Mouse (Mus musculus) thymus, postnatal 36 days (tissue): ENCODE results near the gene Clip3.
A peak's percentile ranks its signal among the peaks of the same experiment; 100 is the strongest.

Experiments
- DNase-seq, 2 experiments: peaks; one replicate each; pipeline ENCODE4 v3.0.0; 2022; ENCODE audit warnings: mixed read lengths in 2 of 2

Gene Clip3

DNA sequence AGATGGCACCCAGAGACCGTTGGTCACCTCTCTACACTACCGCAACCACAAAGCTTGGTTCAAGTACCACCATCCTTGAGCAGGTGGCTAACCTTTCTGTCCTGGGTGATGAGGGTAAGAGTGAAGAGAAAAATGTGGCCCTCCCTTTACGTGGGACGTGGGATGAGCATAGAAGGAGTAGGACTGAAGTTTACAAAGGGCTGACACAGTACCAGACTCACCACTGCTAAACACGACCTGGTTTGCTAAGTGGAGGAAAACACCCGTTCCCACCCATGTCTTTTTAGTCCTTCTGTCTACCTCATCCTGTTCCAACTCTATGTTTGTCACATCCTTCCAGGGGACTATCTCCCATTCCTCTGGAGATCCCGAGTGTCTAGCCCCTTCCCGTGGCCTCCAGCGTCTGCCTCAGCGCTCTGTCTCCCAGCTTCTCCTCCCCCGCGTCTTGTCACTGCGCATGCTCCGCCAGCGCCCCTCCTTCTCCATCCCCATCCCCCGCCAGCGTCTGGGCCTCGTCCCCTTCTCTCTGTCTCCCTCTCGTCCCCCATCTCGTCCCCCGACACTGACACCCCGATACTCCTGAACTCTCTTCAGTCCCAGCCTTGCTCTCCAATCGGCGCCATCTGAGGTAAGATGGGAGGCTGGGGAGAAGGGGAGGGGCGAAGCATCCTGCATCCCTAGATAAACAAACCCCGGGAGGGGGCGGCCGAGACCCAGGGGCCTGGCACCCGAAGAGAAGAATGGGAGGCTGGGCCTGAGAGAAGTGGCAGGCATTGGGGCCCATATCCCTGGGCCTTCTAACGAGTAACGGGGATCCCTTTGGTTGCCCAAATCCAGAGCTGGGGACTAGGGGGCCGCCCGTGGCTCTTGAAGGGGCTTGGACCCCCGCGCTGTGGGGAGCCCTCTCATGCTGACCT, at the start of gene Clip3:
Gene Clip3, plus strand, starts transcription at position 514 of the 917 bp plus-strand sequence.
- DNase-seq: peak; percentile 35 to 51

DNA sequence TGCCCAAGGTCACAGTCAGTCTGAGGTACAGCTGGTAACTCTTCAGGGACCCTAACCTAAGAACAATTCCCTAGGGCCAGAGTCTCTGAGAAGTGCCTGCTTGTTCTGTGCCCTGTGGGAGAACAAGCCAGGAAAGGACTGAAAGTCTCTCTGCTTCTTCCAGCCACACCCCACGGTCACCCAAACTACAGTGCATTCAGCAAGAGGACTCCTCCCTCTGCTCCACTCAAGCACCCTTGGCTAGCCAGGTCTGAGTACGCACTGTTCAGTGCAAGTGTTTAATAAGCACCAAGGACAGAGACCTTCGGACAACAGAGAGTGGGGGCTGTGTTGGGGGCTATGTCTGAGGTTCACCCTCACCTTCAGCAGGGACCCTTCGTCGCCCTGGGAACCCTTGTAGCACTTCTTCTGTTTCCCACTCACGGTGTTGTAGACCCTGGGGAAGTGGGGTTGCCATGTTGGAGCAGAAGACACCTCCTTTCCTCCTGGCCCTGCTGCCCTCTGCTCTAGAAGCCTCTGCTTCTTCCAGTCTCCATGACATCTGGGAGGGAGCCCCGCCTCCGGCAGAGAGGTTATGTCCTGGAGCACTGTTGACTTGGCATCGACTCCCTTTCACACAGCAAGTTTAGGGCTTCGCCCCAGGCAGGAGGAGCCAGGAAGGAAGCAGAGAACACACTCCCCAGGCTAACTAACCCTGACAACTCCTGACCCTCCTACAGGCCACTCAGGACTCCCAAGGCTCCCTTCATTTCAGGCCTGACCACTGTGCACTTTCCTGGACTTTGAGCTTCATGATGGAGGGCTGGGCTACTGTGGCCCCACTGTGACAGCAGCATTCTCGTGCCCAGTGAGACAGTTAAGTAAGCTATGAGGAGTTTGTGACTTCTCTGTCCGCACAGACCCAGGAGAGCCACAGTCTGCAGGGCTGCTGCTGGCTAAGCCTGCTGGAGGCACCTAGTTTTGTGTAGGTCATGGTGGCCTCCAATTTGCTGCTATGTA, 39.3 kb upstream of the Clip3 start:
- no peak for DNase-seq

DNA sequence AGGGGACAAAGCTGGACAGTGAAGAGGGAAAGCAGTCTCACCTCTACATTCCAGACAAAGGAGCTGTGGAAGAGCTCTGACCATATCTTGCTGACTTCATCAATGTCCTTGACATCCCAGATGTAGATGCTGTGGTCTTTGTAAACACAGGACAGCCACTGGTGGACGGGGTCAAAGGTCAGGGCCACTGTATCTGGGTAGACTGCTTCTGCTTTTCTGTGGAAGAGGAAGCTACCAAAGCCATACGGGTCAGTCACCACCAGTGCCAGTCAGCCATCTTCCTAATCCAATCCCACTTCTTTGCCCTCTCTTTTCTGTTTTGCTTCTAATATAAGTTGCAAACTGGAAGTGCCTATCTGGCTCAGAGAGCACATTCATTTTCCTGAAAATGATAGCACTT, 26.5 kb upstream of the Clip3 start:
- no peak for DNase-seq

DNA sequence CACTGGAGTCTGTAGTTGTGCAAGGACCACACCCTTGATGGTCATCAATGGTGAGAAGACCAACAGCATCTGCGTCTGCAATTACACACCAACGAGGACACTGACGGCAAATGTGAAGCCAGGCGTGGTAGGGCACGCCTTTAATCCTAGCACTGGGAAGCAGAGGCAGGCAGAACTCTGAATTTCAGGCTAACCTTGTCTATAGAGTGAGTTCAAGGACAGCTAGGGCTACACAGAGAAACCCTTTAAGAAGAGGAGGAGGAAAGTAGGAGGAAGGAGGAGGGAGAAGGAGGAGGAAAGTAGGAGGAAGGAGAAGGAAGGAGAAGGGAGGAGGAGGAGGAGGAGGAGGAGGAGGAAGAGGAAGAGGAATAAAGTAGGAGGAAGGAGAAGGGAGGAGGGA, 26.0 kb upstream of the Clip3 start:
- no peak for DNase-seq

DNA sequence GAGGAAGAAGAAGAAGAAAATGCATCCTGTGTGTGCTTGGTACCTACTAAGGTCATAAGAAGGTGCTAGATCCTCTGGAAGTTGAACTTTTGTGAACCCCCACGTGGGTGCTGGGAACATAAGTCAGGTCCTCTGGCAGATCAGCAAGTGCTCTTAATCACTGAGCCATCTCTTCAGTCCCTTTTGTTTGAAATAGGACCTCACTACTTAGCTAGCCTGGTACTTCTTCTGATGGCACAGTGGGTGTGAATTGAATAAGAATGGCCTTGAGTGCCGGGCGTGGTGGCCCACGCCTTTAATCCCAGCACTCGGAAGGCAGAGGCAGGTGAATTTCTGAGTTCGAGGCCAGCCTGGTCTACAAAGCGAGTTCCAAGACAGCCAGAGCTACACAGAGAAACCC, 25.6 kb upstream of the Clip3 start:
- no peak for DNase-seq

DNA sequence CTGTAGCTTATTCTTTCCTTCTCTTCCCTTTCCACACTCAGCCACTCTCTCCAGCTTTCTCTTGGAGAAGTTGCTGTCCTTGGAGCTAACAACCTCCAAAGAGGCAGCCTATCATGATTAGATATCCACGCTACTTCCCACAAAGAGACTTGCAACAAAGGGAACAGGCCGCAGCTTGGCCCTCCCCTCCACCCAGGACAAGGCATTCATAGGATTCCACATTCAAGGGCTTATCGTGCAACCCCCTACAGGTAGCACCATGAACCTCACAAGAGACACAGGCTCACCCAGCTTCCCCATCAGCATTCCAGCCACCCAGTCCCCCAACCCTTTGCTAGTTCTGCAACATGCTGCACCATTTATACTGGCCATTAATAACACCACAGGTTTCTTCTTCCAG, 24.7 kb upstream of the Clip3 start:
- DNase-seq: no peak

DNA sequence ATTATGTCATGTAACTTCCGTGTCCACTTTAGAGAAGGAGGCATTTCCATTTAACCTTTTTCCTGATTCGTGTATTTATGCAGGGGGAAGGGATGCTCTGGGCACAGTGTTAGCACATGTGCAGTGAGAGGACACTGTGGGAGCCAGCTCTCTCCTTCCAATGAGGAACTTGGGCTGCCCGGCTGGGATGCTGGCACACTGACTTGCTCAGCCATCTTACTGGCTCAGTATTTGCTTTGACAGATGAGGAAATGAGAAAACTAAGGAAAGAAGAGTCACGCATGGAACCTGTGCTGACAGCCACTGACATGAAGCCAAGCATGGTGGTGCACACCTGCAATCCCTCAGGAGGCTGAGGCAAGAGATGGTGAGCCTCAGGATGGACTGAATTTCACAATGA, 21.9 kb upstream of the Clip3 start:
- DNase-seq: no peak

DNA sequence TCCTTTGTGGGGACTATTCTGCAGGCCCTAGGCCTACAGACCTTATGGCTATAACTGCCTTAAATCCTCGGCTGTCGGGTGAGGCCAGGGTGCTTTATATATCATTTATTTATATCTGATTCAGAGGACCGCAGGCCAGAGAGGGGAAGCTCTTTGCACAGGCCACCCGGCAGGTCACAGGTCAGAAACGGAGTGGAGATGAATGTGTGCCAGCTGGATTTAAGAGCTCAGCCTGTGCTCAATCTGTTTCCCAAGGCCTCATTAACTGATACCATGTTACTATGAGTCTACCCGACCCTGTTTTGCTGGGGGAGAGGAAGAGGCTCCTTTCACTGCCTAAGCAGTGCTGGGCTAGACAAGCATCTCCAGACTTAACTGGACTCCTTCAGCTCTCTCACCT, 17.1 kb upstream of the Clip3 start:
- DNase-seq: no peak

DNA sequence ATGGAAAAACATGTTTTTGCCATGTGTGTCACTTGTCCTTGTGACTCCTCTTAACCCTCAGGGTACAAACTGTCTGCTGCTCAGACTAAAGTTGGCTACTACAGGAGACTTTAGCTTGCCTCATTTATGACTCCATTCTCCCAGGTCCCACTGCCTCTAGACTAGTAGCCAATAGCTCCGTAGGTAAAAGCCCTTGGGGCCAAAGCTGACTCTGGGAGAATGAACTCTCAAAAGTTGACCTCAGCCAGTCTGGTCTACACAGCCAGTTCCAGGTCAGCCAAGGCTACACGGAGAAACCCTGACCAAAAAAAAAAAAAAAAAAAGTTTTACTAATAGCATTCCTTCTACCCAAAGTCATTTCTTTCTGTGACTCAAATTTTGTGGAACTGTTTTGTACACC, 12.6 kb upstream of the Clip3 start:
- DNase-seq: no peak

DNA sequence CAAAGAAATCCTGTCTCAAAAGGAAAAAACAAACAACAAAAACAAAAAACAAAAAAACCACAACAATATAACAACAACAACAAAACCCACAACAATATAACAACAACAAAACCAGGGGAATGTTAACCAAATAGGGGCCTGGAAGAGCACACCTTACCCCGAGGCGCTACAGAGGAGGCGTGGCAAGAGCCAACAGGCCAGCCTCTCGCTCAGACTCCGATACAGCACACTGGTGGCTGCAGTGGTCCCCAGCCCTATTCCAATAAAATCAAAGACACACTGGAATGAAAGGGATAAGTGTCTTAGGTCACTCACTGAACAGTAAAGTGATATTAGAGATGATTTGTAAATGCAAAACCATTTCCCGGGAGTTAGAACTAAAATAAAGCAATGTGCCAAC, 12.0 kb upstream of the Clip3 start:
- no peak for DNase-seq

DNA sequence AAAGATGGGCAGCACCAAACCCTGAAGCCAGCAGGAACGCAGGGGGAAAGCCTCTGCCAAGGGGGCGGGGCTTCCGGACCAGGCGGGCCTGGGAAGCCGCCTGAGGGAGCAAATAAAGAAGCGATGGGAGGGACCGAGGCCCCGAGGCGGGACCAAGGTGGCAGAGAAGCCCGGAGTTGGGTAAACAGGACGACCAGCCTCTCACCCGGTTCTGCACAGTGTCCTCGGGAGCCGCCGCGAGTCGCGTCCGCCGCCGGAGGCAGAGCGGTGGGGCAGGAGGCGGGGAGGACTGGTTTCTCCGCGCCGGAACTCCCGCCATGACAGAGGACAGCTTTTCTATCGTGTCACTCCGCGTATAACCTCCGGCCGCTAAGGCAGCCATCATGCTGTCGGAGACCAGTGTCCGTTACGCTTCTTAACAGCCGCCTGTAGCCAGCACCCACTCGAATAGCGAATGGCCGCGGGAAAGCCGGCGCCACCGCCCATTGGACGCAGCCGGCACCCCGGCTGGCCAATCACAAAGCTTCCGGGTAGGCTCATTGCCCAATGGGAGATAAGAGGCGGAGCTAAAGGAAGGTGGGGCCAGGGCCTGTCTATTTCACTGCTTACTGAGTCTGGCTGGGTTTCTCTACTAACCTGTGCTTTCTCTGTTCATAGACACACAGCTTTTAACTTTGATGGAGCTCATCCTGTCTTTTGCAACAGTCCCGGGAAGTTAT, 11.4 kb upstream of the Clip3 start, which contains the start of the genes Thap8 and Wdr62:
Gene Thap8, plus strand, starts transcription at position 144 of the 719 bp plus-strand sequence.
Gene Wdr62, minus strand, starts transcription at position 469 of the 719 bp plus-strand sequence.
- DNase-seq: peak; percentile 86 to 90

DNA sequence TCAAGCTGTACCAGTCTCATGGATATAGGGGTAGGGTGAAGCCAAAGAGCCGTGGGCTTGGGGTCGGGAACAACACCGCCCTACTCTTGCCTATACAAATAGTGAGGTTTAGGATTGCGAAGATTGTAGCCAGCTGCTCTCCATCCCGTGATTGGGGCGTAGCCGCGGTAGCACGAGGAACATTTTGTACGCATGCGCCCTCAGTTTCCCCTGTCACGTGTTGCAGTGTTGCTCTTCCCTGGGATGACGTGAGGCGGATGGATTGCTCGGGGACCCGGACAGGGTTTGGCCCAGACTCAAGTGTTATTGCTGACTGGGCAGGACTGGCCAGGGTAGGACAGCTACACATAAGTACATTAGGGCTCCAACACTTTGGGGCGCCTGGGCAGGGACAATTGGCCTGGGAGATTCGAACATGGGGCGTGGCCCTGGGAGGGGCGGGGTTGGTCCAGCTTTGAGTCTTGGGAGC, 10.8 kb upstream of the Clip3 start:
- peak; percentile 69 to 78 for DNase-seq

DNA sequence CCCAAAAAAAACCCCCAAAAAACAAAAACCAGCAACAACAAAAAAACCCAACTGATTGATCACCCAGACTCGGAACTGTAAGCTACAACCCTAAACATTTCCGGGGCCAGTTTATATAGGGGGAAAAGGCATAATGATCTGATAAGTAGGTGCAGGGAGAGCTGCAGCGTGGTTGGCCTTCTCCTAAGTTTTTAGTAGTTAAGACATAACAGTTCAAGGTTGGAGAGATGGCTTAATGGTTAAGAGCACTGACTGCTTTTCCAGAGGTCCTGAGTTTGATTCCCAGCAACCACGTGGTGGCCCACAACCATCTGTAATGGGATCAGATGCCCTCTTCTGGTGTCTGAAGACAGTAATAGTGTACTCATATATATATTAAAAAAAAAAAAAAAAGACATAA, 10.0 kb upstream of the Clip3 start:
- no peak for DNase-seq

DNA sequence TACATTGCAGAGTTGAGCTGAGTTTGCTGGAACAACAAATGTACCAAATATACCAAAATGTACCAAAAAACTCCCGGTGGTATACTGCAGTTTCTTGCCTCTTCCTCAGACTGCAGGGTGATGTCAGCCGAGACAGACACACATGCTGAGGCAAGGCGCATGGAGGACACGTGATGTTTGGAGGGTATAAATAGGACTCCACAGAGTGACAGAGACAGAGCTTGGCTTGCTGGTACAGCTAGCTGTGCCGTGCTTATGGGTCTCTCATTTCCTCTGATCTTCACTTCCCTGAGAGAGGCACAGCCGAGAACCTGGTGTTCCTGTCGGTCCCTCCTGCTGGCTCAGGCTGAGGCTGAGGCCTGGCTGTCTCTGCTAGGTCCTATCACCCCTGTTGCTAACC, 8.8 kb upstream of the Clip3 start:
- DNase-seq: no peak

DNA sequence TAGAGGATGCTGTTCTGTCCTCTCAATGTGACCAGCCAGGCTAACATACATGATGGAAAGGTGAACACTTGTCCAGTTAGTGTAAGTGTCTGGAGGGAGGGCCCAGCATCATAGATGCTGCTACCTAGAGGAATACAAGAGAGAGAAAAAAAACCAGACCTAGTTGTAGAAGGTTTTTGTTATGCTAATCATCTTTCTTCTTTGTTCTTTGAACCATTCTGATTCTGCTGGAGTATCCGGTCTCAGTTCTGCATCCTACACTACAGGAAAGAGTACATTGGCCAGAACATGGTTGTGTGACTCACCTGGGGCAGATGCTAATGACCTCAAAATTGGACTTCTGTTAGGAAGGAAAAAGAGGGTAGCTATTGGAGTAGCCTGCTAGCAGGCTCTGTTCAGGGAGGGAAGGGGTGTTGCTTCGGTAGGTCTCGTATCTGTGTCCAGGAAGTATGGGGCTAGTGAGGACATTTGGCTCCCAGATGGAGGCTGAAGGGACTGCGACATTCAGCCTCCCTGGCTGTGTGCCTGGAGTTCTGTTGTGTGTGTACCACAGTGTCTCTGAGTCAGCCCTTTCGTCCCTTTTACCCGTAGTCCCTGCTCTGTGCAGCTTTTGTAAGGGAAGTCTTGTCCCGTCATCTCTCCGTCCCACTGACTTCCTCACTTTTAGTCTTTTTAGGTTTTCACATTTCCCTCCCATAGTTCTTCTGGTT, 4.7 kb upstream of the Clip3 start:
- DNase-seq: no peak

DNA sequence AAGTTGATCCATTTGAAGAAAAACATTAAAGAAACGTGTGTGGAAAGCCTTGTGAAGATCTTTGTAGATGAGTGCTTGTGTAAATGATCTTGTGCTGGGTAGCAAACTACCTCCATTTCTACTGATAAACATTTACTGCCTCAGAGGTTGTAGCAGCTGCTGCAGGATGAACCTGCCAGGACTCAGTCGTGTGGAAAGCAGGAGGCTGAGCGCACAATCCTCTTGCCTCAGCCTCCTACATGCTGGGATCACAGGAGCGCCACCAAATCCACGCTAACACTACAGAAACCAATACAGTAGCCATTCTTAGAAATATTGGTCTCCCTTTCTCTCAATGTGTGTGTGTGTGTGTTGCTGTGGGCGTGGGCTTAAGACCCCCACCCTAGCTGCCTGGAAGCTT, 3.5 kb upstream of the Clip3 start:
- DNase-seq: no peak

DNA sequence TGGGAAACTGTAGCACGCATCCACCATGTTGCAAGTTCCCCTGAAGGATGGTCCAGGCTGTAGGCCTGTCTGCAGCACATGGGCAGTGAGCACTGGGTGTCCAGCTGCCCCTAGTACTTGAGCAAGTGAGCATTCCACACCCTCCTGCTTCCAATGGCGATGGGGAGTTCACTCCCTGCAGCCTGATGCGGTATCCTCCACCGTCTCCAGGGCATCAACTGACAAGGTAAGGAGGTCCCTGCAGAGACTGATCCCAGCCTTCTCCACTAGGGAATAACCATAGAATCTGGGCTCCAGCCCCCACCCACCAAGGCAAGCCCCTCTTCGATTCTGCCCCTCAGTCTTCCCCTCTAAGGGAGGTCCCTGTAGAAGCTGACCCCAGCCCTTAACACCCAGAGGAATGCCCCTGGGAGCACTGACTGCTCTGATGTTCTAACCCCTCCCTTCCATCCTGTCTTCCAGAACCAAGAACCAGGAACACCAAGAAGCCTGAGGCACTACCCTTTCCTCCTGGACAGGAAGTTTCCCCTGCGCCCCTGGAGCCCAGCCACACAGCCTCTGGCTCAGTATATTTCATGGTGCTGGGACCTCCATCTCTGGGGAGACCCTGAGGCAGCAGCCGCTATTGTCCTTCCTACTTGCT, 2.3 kb upstream of the Clip3 start:
- no peak for DNase-seq

DNA sequence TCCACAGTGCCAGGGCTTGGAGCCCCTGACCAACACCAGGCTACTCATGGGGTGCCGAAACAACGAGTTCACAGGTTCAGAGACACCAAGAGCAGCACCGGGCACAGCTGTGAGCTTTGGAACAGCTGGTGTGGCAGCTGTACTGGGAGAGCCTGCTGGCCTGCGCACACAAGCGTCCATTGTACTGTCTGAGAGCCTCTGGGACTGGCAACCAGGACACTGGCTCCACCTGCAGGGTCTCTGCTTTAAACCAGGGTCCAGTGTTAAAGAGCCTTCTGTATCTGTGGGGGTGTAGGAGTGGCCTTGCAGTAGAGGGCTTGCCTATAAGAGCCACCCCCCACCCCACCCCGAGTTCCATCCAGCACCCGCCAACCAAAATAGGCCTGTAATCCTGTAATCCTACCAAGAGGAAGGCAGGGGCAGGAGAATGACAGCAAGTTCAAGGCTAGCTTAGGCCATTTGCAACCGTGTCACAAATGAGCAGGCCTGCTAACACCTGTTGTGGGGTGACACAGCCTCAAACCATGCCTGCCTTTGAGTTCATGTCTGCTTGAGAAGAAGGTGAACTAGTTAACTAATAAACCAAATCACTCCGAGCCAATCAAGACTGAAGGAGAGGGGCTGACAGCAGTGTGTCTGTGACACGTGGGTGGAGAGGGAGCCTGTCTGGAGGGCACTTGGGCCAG, 1.7 kb upstream of the Clip3 start:
- DNase-seq: no peak

DNA sequence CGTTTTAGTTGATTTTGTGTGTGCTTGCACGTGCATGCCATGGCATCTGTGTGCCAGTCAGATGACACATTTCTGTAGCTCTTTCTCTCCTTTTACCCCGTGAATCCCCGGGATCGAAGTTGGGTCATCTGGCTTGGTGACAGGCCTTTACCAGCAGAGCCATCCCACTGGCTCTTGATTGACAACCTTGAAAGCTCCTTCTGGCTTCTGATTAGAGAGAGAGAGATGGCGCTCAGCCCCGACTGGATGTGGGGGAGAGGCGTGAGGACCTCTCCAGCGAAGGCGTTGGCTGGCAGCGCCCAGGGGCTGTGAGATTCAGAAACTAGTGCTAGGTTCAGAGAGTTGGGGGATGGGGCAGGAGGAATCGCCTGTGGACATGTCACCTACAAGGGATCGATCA, 2.3 kb downstream of the Clip3 start:
- no peak for DNase-seq

DNA sequence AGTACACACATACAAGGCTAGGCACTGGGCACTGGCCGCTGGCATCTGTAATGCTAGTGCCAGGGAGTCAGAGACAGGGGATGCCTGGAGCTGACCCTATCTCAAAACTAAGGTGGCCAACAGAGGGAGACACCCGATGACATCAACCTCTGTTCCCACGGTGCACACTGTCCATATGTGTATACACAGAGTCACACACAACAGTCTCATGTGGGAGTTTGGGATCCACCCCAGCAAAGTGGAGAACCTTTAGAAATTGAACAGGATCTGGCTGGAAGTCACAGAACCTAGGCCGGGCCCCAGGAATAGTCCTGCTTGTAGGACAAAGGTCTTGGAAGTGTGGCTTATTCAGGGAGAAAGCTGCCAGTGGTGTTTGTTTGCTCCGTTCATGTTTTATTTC, 2.8 kb downstream of the Clip3 start:
- DNase-seq: no peak

DNA sequence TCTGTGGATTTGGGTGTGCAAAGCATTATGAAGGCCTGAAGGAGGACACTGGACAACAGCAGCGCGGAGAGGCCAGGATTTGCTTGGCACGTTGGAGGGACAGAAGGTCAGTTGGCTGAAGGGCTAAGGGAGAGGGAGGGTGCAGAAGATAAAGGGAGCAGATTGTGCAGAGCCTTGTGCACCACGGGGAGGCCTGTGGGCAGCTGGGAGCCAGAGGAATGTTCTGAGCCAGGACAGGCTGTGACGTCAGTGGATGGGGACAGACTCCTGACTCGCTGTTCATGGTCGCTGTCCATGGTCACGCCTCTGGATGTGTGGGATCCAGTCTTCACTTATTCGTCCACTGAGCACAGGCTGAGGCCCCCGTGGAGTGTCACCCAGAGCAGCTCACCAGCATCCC, 3.6 kb downstream of the Clip3 start:
- DNase-seq: no peak
